Mouse (Mus musculus): ENCODE measurements at regions not wholly inside any gene's neighbourhood (a gene's known extent, or its start where the extent isn't known, plus 50 kb on each side); places are given as distances from the start of the nearest gene placed in this dataset.
A peak's percentile ranks its signal among the peaks of the same experiment; 100 is the strongest.

DNA sequence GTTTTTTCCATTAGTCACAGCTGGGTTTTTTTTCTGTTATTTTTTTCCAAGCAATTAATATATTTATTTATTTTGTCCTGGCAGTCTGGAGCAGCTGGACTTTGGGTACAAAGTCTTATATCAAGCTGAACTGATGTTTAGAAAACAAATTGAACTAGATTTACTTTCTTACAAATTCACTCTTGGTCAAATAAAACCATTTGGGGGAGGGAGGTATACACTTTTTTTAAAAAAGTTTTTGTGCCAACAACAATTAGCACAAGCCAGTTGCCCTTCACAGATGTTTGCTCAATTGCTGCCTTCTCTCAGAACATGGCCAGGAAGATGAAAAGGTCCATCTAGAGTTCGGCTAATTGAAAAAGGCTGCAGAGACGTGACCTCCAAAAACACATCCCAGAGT lies 123.1 kb upstream of the Car8 start:
- H3K4me2 ChIP-seq (ENCODE audit: low read length), result no peak overlapping the region
- H3K4me1 ChIP-seq (replicated peaks; ENCODE audit: control insufficient read depth, insufficient read depth, low read length), result no peaks in the 10 kb centered on the region; the same call in 1 of the 2 replicates
- H3K36me3 ChIP-seq (ENCODE audit: control insufficient read depth, insufficient read depth), result no peaks in the 10 kb centered on the region
- no peak for ATAC-seq
- no peak overlapping the region for H3K4me3 ChIP-seq (replicated peaks; ENCODE audit: low read length)
- H3K9me3 ChIP-seq (ENCODE audit: control insufficient read depth, low read length), result no peaks in the 10 kb centered on the region
- H3K27ac ChIP-seq (ENCODE audit: low read length), result no peak overlapping the region
- H3K27me3 ChIP-seq (replicated peaks; ENCODE audit: control insufficient read depth, insufficient read depth, low read length), result no peaks in the 10 kb centered on the region
- WGBS, result 32% methylated on average over 2 of the region's 2 CpGs
- no peak overlapping the region for H3K9ac ChIP-seq (replicated peaks; ENCODE audit: low read depth, low read length)

DNA sequence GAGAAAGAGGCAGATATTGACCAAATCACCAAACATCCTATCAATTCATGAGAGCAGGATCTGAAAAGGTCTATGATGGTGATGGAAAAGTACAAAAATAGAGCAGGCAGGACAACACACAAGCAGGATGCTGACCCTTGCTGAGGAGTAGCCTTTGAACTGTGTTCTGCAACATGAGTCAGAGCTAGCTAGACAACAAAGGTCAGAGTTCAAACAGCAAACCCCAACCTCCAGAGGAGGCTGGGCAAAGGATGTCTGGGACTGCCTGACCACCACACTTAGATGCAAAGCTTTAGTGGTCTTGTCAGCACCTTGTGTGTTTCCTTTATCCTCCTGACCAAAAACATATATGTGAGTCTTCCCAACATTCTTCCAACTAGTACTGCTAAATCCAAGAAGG lies 122.5 kb upstream of the Car8 start:
- ATAC-seq, result no peak
- no peaks in the 10 kb centered on the region for H3K36me3 ChIP-seq (ENCODE audit: control insufficient read depth, insufficient read depth)
- H3K27me3 ChIP-seq (replicated peaks; ENCODE audit: control insufficient read depth, insufficient read depth, low read length), result no peaks in the 10 kb centered on the region
- H3K9ac ChIP-seq (replicated peaks; ENCODE audit: low read depth, low read length), result no peak overlapping the region
- no peak overlapping the region for H3K27ac ChIP-seq (ENCODE audit: low read length)
- H3K4me3 ChIP-seq (replicated peaks; ENCODE audit: low read length), result no peak overlapping the region
- no peaks in the 10 kb centered on the region for H3K9me3 ChIP-seq (ENCODE audit: control insufficient read depth, low read length)
- no peak overlapping the region for H3K4me2 ChIP-seq (ENCODE audit: low read length)
- H3K4me1 ChIP-seq (replicated peaks; ENCODE audit: control insufficient read depth, insufficient read depth, low read length), result no peaks in the 10 kb centered on the region; the same call in 1 of the 2 replicates

DNA sequence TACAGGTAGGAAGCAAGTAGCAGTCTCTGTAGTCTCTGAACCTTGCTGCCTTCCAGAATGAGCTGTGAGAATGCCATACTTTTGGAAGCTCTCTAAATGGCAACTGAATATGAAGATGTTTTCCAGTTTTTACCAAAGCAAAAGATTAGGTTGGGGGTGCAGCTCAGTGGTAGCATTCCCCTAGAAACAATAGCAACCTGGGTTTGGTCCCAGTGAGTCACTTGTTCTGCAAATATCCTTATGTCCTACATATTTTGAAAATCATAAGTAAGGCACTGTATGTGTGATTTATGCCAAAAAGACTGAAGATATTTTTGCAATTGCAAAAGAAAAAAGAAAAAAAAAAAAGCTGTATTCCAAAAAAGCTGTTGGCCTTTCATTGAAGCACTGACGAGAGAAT lies 118.6 kb upstream of the Car8 start:
- ATAC-seq, result no peak
- H3K9me3 ChIP-seq (ENCODE audit: control insufficient read depth, low read length), result no peaks in the 10 kb centered on the region
- WGBS, result 93% methylated on average over 1 of the region's 1 CpGs
- no peak overlapping the region for H3K9ac ChIP-seq (replicated peaks; ENCODE audit: low read depth, low read length)
- H3K4me1 ChIP-seq (replicated peaks; ENCODE audit: control insufficient read depth, insufficient read depth, low read length), result no peaks in the 10 kb centered on the region; the same call in 1 of the 2 replicates
- no peak overlapping the region for H3K4me3 ChIP-seq (replicated peaks; ENCODE audit: low read length)
- no peak overlapping the region for H3K27ac ChIP-seq (ENCODE audit: low read length)
- no peaks in the 10 kb centered on the region for H3K27me3 ChIP-seq (replicated peaks; ENCODE audit: control insufficient read depth, insufficient read depth, low read length)
- H3K36me3 ChIP-seq (ENCODE audit: control insufficient read depth, insufficient read depth), result no peaks in the 10 kb centered on the region
- no peak overlapping the region for H3K4me2 ChIP-seq (ENCODE audit: low read length)

GRCm38 (mm10) chr4:8341928-8342327 lies 103.1 kb upstream of the Car8 start:
- H3K4me2 ChIP-seq (ENCODE audit: low read length), result no peak overlapping the region
- H3K27me3 ChIP-seq (replicated peaks; ENCODE audit: control insufficient read depth, insufficient read depth, low read length), result no peaks in the 10 kb centered on the region
- no peak overlapping the region for H3K27ac ChIP-seq (ENCODE audit: low read length)
- H3K4me1 ChIP-seq (replicated peaks; ENCODE audit: control insufficient read depth, insufficient read depth, low read length), result no peaks in the 10 kb centered on the region
- no peaks in the 10 kb centered on the region for H3K36me3 ChIP-seq (ENCODE audit: control insufficient read depth, insufficient read depth)
- WGBS, result 87% methylated on average over 4 of the region's 4 CpGs
- no peaks in the 10 kb centered on the region for H3K9me3 ChIP-seq (ENCODE audit: control insufficient read depth, low read length)
- no peak for ATAC-seq
- H3K9ac ChIP-seq (replicated peaks; ENCODE audit: low read depth, low read length), result no peak overlapping the region
- no peak overlapping the region for H3K4me3 ChIP-seq (replicated peaks; ENCODE audit: low read length)

DNA sequence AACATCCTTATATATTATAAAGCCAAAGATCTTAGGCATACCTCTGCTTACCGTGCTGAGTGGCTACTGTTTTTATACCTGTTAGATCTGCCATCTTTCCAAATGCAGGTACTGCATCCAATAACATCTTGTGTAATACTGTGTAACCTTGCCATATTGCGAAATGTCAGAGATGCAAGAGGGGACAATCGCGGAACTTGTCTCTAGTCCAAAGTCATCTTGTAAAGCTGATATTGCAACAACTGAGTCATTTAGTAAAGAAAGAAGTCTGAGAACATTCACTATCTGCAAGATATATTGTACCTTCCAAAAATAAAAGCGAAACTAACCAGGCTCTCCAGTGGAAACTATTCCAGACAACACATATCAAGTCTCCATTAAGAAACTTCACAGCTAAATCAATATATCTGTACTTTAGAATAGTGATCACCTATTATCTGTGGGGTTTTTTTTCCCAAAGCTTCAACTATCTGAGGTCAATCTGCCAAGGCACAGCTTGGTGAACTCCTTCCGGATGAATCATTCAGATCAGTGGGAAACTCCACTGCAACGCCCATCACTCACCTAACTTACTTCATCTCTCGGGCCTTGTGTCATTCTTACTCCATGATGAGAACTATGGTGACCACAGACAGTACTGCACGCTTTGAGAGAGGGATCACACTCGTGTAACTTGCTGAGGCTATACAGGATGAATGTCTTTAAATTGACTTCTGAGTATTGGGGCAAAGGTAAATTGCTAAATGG lies 70.6 kb upstream of the Car8 start:
- H3K4me3 ChIP-seq (replicated peaks; ENCODE audit: low read length), result no peak overlapping the region
- no peak overlapping the region for H3K4me2 ChIP-seq (ENCODE audit: low read length)
- no peak overlapping the region for H3K9ac ChIP-seq (replicated peaks; ENCODE audit: low read depth, low read length)
- no peaks in the 10 kb centered on the region for H3K4me1 ChIP-seq (replicated peaks; ENCODE audit: control insufficient read depth, insufficient read depth, low read length)
- H3K36me3 ChIP-seq (ENCODE audit: control insufficient read depth, insufficient read depth), result no peaks in the 10 kb centered on the region
- no peak overlapping the region for H3K27ac ChIP-seq (ENCODE audit: low read length)
- no peaks in the 10 kb centered on the region for H3K27me3 ChIP-seq (replicated peaks; ENCODE audit: control insufficient read depth, insufficient read depth, low read length)
- no peak for ATAC-seq
- no peaks in the 10 kb centered on the region for H3K9me3 ChIP-seq (ENCODE audit: control insufficient read depth, low read length)
- WGBS, result 91% methylated on average over 10 of the region's 10 CpGs

GRCm38 (mm10) chr4:8292563-8292962 lies 53.7 kb upstream of the Car8 start:
- Histone ChIP-seq H3K4me2 (ENCODE audit: low read length) (no peak overlapping the region), H3K36me3 (ENCODE audit: control insufficient read depth, insufficient read depth) (no peaks in the 10 kb centered on the region), H3K9me3 (ENCODE audit: control insufficient read depth, low read length) (no peaks in the 10 kb centered on the region), H3K27me3 (replicated peaks; ENCODE audit: control insufficient read depth, insufficient read depth, low read length) (no peaks in the 10 kb centered on the region), H3K9ac (replicated peaks; ENCODE audit: low read depth, low read length) (no peak overlapping the region), H3K27ac (ENCODE audit: low read length) (no peak overlapping the region), H3K4me1 (replicated peaks; ENCODE audit: control insufficient read depth, insufficient read depth, low read length) (no peaks in the 10 kb centered on the region), H3K4me3 (replicated peaks; ENCODE audit: low read length) (no peak overlapping the region)
- ATAC-seq, result no peak
- 94% methylated on average over 1 of the region's 1 CpGs for WGBS

DNA sequence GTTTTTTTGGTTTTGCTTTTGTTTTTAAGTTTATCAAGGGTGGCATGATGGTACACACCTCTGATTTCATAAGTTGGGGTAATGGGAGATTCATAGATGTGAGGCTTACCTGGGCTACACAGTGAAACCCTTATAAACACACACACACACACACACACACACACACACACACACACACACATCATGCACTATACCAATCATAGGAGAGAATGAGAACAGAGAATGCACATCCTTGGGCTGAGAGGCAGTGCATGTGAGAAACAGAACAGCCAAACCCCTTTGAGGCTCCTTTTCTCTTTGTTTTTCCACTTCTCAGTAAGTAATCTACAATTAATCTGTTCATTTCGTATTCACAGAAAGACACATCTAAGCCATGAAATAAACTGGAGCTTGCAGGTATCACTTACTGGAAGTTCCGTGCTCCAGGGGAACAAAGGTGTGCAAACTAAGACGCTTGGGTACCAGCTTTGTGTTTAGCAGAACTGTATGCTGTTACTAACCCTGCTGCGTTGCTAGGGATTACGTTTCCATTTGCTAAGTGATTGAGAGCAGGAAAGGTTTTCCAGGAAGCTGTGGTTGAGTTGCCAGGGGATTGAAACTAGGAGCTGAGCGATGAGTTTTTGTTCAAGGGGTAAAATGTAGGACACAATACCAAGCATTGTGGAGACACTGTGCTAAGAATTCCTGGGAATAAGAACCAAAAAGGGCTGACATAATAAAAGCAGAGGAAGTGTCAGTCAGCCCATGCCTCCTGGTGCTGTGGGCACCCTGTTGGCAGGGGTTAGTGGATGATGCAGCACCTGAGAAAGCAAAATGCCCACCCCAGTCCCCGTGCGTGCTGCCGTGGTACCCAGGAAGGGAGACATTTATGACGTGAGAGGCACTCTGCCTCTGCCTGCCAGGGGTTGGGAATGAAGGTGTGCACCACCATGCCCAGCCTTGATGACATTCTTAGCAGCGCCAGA lies 53.0 kb upstream of the Car8 start:
- Histone ChIP-seq H3K4me1 (replicated peaks; ENCODE audit: control insufficient read depth, insufficient read depth, low read length) (no peaks in the 10 kb centered on the region), H3K9ac (replicated peaks; ENCODE audit: low read depth, low read length) (no peak overlapping the region), H3K4me2 (ENCODE audit: low read length) (no peak overlapping the region), H3K9me3 (ENCODE audit: control insufficient read depth, low read length) (no peaks in the 10 kb centered on the region), H3K4me3 (replicated peaks; ENCODE audit: low read length) (no peak overlapping the region), H3K36me3 (ENCODE audit: control insufficient read depth, insufficient read depth) (no peaks in the 10 kb centered on the region), H3K27me3 (replicated peaks; ENCODE audit: control insufficient read depth, insufficient read depth, low read length) (no peaks in the 10 kb centered on the region), H3K27ac (ENCODE audit: low read length) (no peak overlapping the region)
- peak; percentile 64; the same call in 1 of the 2 replicates for ATAC-seq
- 52% methylated on average over 11 of the region's 11 CpGs for WGBS

DNA sequence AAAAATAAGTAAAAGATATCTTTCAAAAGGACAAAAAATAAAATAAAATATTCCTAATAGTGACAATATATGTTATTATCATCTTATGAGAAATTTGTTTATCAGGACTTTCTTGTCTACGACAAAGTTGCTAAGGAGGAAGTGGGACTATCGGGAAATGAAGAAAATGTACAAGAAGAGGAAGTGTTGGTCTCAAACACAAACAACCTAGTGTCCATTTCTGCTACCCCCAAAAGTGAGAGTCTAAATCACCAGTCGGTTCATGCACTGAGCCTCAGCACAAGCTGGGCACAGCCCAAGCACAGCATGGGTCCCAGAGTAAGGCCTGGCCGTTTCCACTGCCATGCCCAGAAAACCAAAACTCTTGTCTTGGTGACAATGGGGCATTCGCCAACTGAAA lies 51.1 kb upstream of the Car8 start:
- Histone ChIP-seq H3K27ac (ENCODE audit: low read length) (no peak overlapping the region), H3K4me2 (ENCODE audit: low read length) (no peak overlapping the region), H3K4me1 (replicated peaks; ENCODE audit: control insufficient read depth, insufficient read depth, low read length) (no peaks in the 10 kb centered on the region), H3K36me3 (ENCODE audit: control insufficient read depth, insufficient read depth) (no peaks in the 10 kb centered on the region), H3K4me3 (replicated peaks; ENCODE audit: low read length) (no peak overlapping the region), H3K27me3 (replicated peaks; ENCODE audit: control insufficient read depth, insufficient read depth, low read length) (no peaks in the 10 kb centered on the region), H3K9me3 (ENCODE audit: control insufficient read depth, low read length) (no peaks in the 10 kb centered on the region), H3K9ac (replicated peaks; ENCODE audit: low read depth, low read length) (no peak overlapping the region)
- WGBS, result 77% methylated on average over 5 of the region's 5 CpGs
- ATAC-seq, result no peak
